Comparison of ENCODE assay signal across 11 mouse cellular contexts in the genomic region with DNA sequence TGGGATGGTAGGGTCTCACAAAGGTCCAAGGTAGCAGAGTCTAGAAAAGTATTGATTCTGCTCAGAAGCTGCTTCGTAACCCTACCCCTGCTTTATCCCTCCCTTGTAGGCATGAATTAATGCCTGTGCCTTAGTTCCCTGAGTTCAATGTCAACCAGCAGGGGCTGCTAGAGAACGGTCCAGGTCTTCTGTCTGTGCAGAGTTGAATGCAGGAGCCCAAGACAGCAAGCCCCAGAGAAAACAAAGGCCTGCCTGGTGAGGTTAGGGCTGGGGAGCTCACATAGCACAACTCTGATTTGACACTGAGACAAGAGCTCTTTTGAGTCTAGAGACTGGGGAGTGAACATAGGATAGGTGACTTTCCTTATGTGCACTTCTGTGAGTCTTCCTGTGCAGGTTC. TPM values are rescaled to one million over a fixed set of nuclear protein-coding genes. Genes with fewer than 3 reads are reported as not detected.
DNase-seq lines count a peak whose midpoint lies in the region; ATAC-seq and TF ChIP-seq lines count a peak whose summit lies in the region.
"Had no signal": no experiment of that assay in that cellular context is flagged by ENCODE, and none has a peak within 500 bp of the region (broad histone marks: within the 10 kb centered on the region; RNA-seq: fewer than 3 reads in every experiment).

No protein-coding gene starts in this region.

- 44% methylated on average over 2 of the region's 2 CpGs for WGBS in midbrain, postnatal 0 days
- 42% methylated on average over 2 of the region's 2 CpGs for WGBS in midbrain, embryonic 16.5 days
- 52% methylated on average over 2 of the region's 2 CpGs for WGBS in embryonic facial prominence, embryonic 10.5 days

- no peak overlapping the region for H3K4me3 ChIP-seq in midbrain, postnatal 0 days (ENCODE audit: low read depth, low read length)
- H3K4me3 ChIP-seq in midbrain, embryonic 16.5 days (ENCODE audit: low read depth, low read length), result no peak overlapping the region
- H3K4me3 ChIP-seq in embryonic facial prominence, embryonic 10.5 days, result no peak overlapping the region
- H3K4me3 ChIP-seq: erythroblast, embryonic 14.5 days; heart, embryonic 15.5 days; limb, embryonic 12.5 days had no signal

- H3K4me2 ChIP-seq in midbrain, postnatal 0 days (ENCODE audit: low read depth, low read length, poor library complexity, severe bottlenecking), result no peak overlapping the region
- no peak overlapping the region for H3K4me2 ChIP-seq in midbrain, embryonic 16.5 days (ENCODE audit: low read length)
- H3K4me2 ChIP-seq: heart, embryonic 15.5 days; limb, embryonic 12.5 days had no signal

- peak; percentile 9 for DNase-seq in heart, postnatal 4 days
- no peak for DNase-seq in heart, postnatal 36 days
- DNase-seq in midbrain, postnatal 0 days (ENCODE audit: low spot score), result no peak
- peak; percentile 26 for DNase-seq in embryonic facial prominence, embryonic 10.5 days (ENCODE audit: low spot score)
- peak; percentile 30 to 59 for DNase-seq in thymus, postnatal 10 days (ENCODE audit: low spot score in 2 of 2)
- DNase-seq in adrenal gland, adult 2 months, result no peak
- DNase-seq in layer of hippocampus, adult 9-10 months (ENCODE audit: low spot score), result no peak

- TF ChIP-seq CTCF in midbrain, postnatal 0 days (IDR thresholded peaks at IDR 0.05), result peak; percentile 48

- no peaks in the 10 kb centered on the region for H3K9me3 ChIP-seq in midbrain, postnatal 0 days (ENCODE audit: low read length)
- no peaks in the 10 kb centered on the region for H3K9me3 ChIP-seq in midbrain, embryonic 16.5 days (replicated peaks; ENCODE audit: control insufficient read depth, low read length, poor library complexity, severe bottlenecking)
- H3K9me3 ChIP-seq in embryonic facial prominence, embryonic 10.5 days, result no peaks in the 10 kb centered on the region
- H3K9me3 ChIP-seq: heart, embryonic 15.5 days; limb, embryonic 12.5 days had no signal

- ATAC-seq in midbrain, postnatal 0 days (ENCODE audit: low FRiP score), result no peak
- ATAC-seq in midbrain, embryonic 16.5 days, result no peak

- no peaks in the 10 kb centered on the region for H3K4me1 ChIP-seq in midbrain, postnatal 0 days (ENCODE audit: insufficient read depth, low read length)
- H3K4me1 ChIP-seq in midbrain, embryonic 16.5 days (ENCODE audit: control insufficient read depth, insufficient read depth, low read length), result no peaks in the 10 kb centered on the region
- H3K4me1 ChIP-seq in embryonic facial prominence, embryonic 10.5 days, result peaks cover 5% of the 10 kb centered on the region
- H3K4me1 ChIP-seq: heart, embryonic 15.5 days had no signal

- H3K36me3 ChIP-seq in midbrain, postnatal 0 days (ENCODE audit: insufficient read depth, low read length), result no peaks in the 10 kb centered on the region
- H3K36me3 ChIP-seq in midbrain, embryonic 16.5 days (ENCODE audit: control insufficient read depth, insufficient read depth, low read length), result no peaks in the 10 kb centered on the region
- H3K36me3 ChIP-seq in embryonic facial prominence, embryonic 10.5 days (replicated peaks), result no peaks in the 10 kb centered on the region
- H3K36me3 ChIP-seq: heart, embryonic 15.5 days; limb, embryonic 12.5 days had no signal

- no peak overlapping the region for H3K9ac ChIP-seq in midbrain, postnatal 0 days (replicated peaks; ENCODE audit: low read length, poor library complexity, severe bottlenecking)
- no peak overlapping the region for H3K9ac ChIP-seq in midbrain, embryonic 16.5 days (ENCODE audit: low read depth, low read length)
- H3K9ac ChIP-seq: heart, embryonic 15.5 days; limb, embryonic 12.5 days had no signal

- intact Hi-C loops in heart, postnatal 36 days (cut with DNase I), result no loop called here

- H3K27ac ChIP-seq in midbrain, postnatal 0 days (ENCODE audit: low read depth, low read length), result no peak overlapping the region
- no peak overlapping the region for H3K27ac ChIP-seq in midbrain, embryonic 16.5 days (ENCODE audit: low read length)
- no peak overlapping the region for H3K27ac ChIP-seq in embryonic facial prominence, embryonic 10.5 days (replicated peaks)
- H3K27ac ChIP-seq: heart, embryonic 15.5 days; limb, embryonic 12.5 days had no signal

- no peaks in the 10 kb centered on the region for H3K27me3 ChIP-seq in midbrain, postnatal 0 days (ENCODE audit: insufficient read depth, low read length)
- peaks cover 2% of the 10 kb centered on the region; the same call in 1 of the 2 replicates for H3K27me3 ChIP-seq in midbrain, embryonic 16.5 days (ENCODE audit: control insufficient read depth, insufficient read depth, low read depth, low read length)
- 0 out of 2 replicates have a peak, but pooled peaks cover 12% of the 10 kb centered on the region for H3K27me3 ChIP-seq in embryonic facial prominence, embryonic 10.5 days (replicated peaks; ENCODE audit: low read depth, poor library complexity, severe bottlenecking)
- H3K27me3 ChIP-seq: heart, embryonic 15.5 days; limb, embryonic 12.5 days had no signal

RNA-seq across cellular contexts. Expression of a gene that starts 56.6 kb away (rescaled TPM):
- total RNA-seq in heart, postnatal 4 days (2021), result not detected
- total RNA-seq in heart, postnatal 36 days (2021), result not detected
- total RNA-seq in midbrain, postnatal 0 days (2014; rRNA removed), result 0.77 TPM in 1 of 2 replicates, not detected in the other
- not detected in 2 replicates for polyA plus RNA-seq in midbrain, postnatal 0 days (2015; fragmentation: Nextera tagmentation; extraction: Ambion mirVana)
- polyA plus RNA-seq in midbrain, embryonic 16.5 days (2015; fragmentation: Nextera tagmentation; extraction: Ambion mirVana), result 1.3 and 3.5 TPM in 2 replicates
- 3.4 and 10.2 TPM in 2 replicates for polyA plus RNA-seq in embryonic facial prominence, embryonic 10.5 days (2016; fragmentation: Nextera tagmentation; extraction: Ambion mirVana)
- not detected for total RNA-seq in adrenal gland, adult 2 months (2021)
- not detected in 2 replicates for polyA plus RNA-seq in adrenal gland, adult 2 months (2012; rRNA removed)
- polyA plus RNA-seq: erythroblast, embryonic 14.5 days; heart, embryonic 15.5 days; limb, embryonic 12.5 days had no signal

Comparison
In these comparisons a context has a peak if more than half of its experiments do, and no peak if none do; other contexts are left out.
1. DNase-seq: peak in heart, postnatal 4 days (single experiment), embryonic facial prominence, embryonic 10.5 days (single experiment) and thymus, postnatal 10 days (2 of 2); none in heart, postnatal 36 days (0 of 2), midbrain, postnatal 0 days (single experiment), adrenal gland, adult 2 months (single experiment) and layer of hippocampus, adult 9-10 months (single experiment).